Mouse (Mus musculus) heart, embryonic 12.5 days (tissue): ENCODE measurements at regions not wholly inside any gene's neighbourhood (a gene's known extent, or its start where the extent isn't known, plus 50 kb on each side); places are given as distances from the start of the nearest gene placed in this dataset.
"Not testable (repeated sequence)": the region's sequence is repeated elsewhere in the genome, so short reads cannot be mapped to it uniquely, and the experiment has no call there.

Source experiments
- ATAC-seq: fragments of 200-750 bp; cut with Nextera tagmentation; 2 replicates; pipeline ENCODE4 v1.8.0; 2017; ENCODE audit warnings: moderate TSS enrichment, moderate library complexity; ENCODE audit not compliant: insufficient number of reproducible peaks, low FRiP score
- H3K27ac ChIP-seq: fragments of 300-500 bp; sonication (generic); 2 replicates; pipeline ENCODE4 v1.5.1; 2016; ENCODE audit warnings: mild to moderate bottlenecking, moderate library complexity; ENCODE audit not compliant: poor library complexity, severe bottlenecking
- H3K27me3 ChIP-seq: fragments of 300-500 bp; sonication (generic); replicated peaks from 2 replicates; pipeline ENCODE4 v1.6.1; 2016; ENCODE audit warnings: mild to moderate bottlenecking, moderate library complexity
- H3K36me3 ChIP-seq: fragments of 300-500 bp; sonication (generic); 2 replicates; pipeline ENCODE4 v1.6.1; 2016; ENCODE audit warnings: mild to moderate bottlenecking, moderate library complexity
- H3K4me1 ChIP-seq: fragments of 300-500 bp; sonication (generic); replicated peaks from 2 replicates; pipeline ENCODE4 v1.6.1; 2016; ENCODE audit warnings: mild to moderate bottlenecking
- H3K4me2 ChIP-seq: fragments of 300-500 bp; sonication (generic); 2 replicates; pipeline ENCODE4 v1.6.1; 2016; ENCODE audit warnings: mild to moderate bottlenecking, moderate library complexity
- H3K4me3 ChIP-seq: fragments of 300-500 bp; sonication (generic); 2 replicates; pipeline ENCODE4 v1.5.1; 2016; ENCODE audit warnings: mild to moderate bottlenecking
- H3K9ac ChIP-seq: fragments of 300-500 bp; sonication (generic); 2 replicates; pipeline ENCODE4 v1.6.1; 2016; ENCODE audit warnings: mild to moderate bottlenecking, moderate library complexity
- H3K9me3 ChIP-seq: fragments of 300-500 bp; sonication (generic); replicated peaks from 2 replicates; pipeline ENCODE4 v1.6.1; 2016; ENCODE audit warnings: mild to moderate bottlenecking, moderate library complexity
- WGBS: fragments of 180-500 bp; shearing (Covaris S2); methylation state at CpG from one replicate; pipeline ENCODE4 v1.1.7; 2016; 5-methylcytosine and 5-hydroxymethylcytosine counted together

GRCm38 (mm10) chr1:105923001-105923400 is 67.2 kb upstream of the Zcchc2 start:
- Histone ChIP-seq H3K9me3 (no peaks in the 10 kb centered on the region), H3K27ac (no peak overlapping the region), H3K27me3 (no peaks in the 10 kb centered on the region), H3K36me3 (no peaks in the 10 kb centered on the region), H3K4me1 (peaks cover 9% of the 10 kb centered on the region; the same call in 1 of the 2 replicates), H3K9ac (no peak overlapping the region), H3K4me3 (no peak overlapping the region), H3K4me2 (no peak overlapping the region)
- ATAC-seq: no peak
- 49% methylated on average over 3 of the region's 3 CpGs for WGBS

GRCm38 (mm10) chr1:105925617-105926370 is 64.4 kb upstream of the Zcchc2 start:
- H3K4me2 ChIP-seq: no peak overlapping the region
- H3K9ac ChIP-seq: no peak overlapping the region
- ATAC-seq: no peak
- no peaks in the 10 kb centered on the region for H3K9me3 ChIP-seq
- WGBS: 59% methylated on average over 3 of the region's 3 CpGs
- H3K4me1 ChIP-seq: peaks cover 9% of the 10 kb centered on the region; the same call in 1 of the 2 replicates
- H3K36me3 ChIP-seq: no peaks in the 10 kb centered on the region
- H3K27ac ChIP-seq: no peak overlapping the region
- no peaks in the 10 kb centered on the region for H3K27me3 ChIP-seq
- H3K4me3 ChIP-seq: no peak overlapping the region

- no peaks in the 10 kb centered on the region for H3K36me3 ChIP-seq
- no peak overlapping the region for H3K4me3 ChIP-seq
- no peak overlapping the region for H3K9ac ChIP-seq
- H3K27ac ChIP-seq: no peak overlapping the region
- H3K27me3 ChIP-seq: no peaks in the 10 kb centered on the region
- no peaks in the 10 kb centered on the region for H3K9me3 ChIP-seq
- H3K4me1 ChIP-seq: peaks cover 9% of the 10 kb centered on the region; the same call in 1 of the 2 replicates
- no peak for ATAC-seq
- no peak overlapping the region for H3K4me2 ChIP-seq
- 93% methylated on average over 2 of the region's 2 CpGs for WGBS
These were observed 63.3 kb upstream of the Zcchc2 start for GRCm38 (mm10) chr1:105926871-105927270.

GRCm38 (mm10) chr1:105930841-105931240 is 59.4 kb upstream of the Zcchc2 start:
- H3K4me3 ChIP-seq: no peak overlapping the region
- no peak for ATAC-seq
- H3K9me3 ChIP-seq: no peaks in the 10 kb centered on the region
- H3K9ac ChIP-seq: no peak overlapping the region
- H3K27ac ChIP-seq: no peak overlapping the region
- H3K27me3 ChIP-seq: no peaks in the 10 kb centered on the region
- no peak overlapping the region for H3K4me2 ChIP-seq
- no peaks in the 10 kb centered on the region for H3K36me3 ChIP-seq
- no peaks in the 10 kb centered on the region for H3K4me1 ChIP-seq

- H3K27me3 ChIP-seq, H3K36me3 ChIP-seq, H3K9ac ChIP-seq, H3K4me2 ChIP-seq, H3K4me3 ChIP-seq, ATAC-seq, H3K9me3 ChIP-seq, H3K4me1 ChIP-seq, H3K27ac ChIP-seq: not testable (repeated sequence)
- 85% methylated on average over 2 of the region's 2 CpGs for WGBS
These were observed 56.0 kb upstream of the Zcchc2 start for GRCm38 (mm10) chr1:105934171-105934570.
